Mouse (Mus musculus): ENCODE results near the gene Asphd2. TPM values are rescaled to one million over a fixed set of nuclear protein-coding genes. Genes with fewer than 3 reads are reported as not detected.

Gene Asphd2
- polyA plus RNA-seq (2012; rRNA removed; ENCODE audit: low replicate concordance): 2.1 and 12.5 TPM in 2 replicates

DNA sequence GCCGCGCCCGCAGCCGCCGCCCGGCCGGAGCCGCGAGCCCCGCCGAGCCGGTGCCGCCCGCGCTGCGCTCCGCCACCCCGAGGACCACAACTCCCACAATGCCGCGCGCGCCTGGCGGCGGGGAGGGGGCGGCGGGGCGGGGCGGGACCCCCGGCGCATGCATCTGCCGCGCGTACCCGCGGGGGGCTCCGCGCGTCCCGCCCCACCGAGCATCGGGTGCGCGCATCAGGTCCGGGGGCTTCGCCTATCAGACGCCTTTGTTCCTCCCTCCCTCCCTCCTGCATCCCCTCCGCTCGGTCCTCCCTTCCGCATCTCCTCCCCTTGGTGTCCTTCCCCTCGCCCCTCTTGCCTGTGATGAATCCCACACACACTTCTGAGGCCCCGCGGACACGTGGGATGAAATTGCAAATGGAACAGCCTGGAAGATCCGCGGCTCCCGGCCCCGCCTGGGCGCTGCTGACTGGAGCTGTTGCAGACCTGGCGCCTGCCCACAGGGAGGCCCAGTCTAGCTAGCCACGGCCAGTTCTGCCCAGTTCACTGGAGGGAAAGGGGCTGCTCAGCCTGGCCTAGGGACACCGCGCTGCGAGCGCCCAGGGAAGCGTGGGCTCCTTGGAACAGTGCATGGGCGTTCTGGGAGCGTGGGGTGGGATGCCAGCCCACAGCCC lies at the start of gene Asphd2:
Asphd2 (minus strand) TSS at position 88 of the 665 bp plus-strand sequence.

DNA sequence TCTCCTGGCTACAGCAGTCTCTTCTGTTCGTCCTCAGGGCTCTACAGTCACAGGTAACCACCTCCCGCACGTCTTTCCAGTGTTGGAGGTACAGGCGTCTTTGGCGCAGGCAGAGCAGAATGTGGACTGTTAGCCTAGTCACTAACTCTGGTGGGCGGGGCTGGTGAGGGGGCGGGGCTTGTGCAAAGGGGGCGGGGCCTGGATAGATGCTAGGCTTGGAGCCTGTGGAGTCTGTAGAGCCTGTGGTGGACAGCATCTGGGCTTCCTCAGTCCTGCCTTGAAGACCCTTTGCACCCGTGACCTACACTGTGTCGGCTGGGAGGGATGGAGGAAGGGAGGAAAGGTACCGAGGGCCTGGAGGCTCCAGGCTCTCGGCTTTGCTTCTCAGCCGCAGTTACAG lies 38.8 kb downstream of the Asphd2 start, which contains the start of gene Gm6583:
Gm6583 (minus strand) TSS at position 124 of the 400 bp plus-strand sequence.

DNA sequence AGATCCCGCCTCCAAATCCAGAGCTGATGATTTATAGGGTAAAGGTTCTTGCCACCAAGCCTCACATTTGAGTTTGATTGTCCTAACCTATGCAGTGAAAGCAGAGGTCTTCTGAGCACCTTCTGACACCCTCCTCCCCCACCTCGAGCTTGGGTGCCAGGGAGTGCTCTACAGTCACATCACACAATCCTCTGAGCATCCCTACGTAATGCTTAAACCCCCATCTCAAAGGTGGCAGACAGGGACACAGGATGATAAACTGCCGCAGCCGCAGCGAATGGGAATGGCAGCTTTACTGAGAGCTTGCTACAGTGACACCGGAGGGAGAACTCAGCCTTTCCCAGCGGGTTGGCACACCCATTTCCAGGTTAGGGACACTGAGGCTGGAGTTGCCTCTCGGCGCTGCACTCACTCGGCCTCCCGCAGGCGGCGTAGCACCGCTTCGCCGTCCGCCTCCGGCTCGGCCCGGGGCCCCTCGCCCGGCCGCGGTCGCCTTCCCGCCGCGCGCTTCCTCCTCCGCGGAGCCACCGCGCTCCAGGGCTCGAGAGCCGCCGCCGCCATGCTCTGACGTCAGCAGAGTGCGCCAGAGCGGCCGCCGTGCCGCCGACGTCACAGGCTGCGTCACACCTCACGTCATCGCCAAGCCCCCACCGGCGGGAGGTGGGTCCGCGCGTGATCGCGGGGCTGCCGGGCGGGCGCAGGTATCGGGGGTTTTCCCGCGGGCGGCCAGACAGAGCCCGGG lies 52.0 kb downstream of the Asphd2 start, which contains the start of the genes Srrd and Hps4:
Srrd (minus strand) TSS at position 578 of the 742 bp plus-strand sequence.
Hps4 (plus strand) TSS at position 621 of the 742 bp plus-strand sequence.

Other genes starting within 250 kb of the Asphd2 start
- 0.47 and 1.9 TPM in 2 replicates for gene Cryba4, start 142.3 kb downstream of the Asphd2 start, polyA plus RNA-seq (2012; rRNA removed; ENCODE audit: low replicate concordance)
- gene Crybb1, start 139.1 kb downstream of the Asphd2 start, polyA plus RNA-seq (2012; rRNA removed; ENCODE audit: low replicate concordance): 0.19 TPM in 1 of 2 replicates, not detected in the other
- 65.2 and 82.0 TPM in 2 replicates for gene Tpst2, start 118.2 kb downstream of the Asphd2 start, polyA plus RNA-seq (2012; rRNA removed; ENCODE audit: low replicate concordance)
- gene Tfip11, start 68.5 kb downstream of the Asphd2 start, polyA plus RNA-seq (2012; rRNA removed; ENCODE audit: low replicate concordance): 26.3 and 38.1 TPM in 2 replicates
- 44.5 and 62.0 TPM in 2 replicates for gene Srrd, start 51.8 kb downstream of the Asphd2 start, polyA plus RNA-seq (2012; rRNA removed; ENCODE audit: low replicate concordance)
- gene Hps4, start 51.8 kb downstream of the Asphd2 start, polyA plus RNA-seq (2012; rRNA removed; ENCODE audit: low replicate concordance): 31.7 and 49.3 TPM in 2 replicates
- not detected in 2 replicates for gene Gm6583, start 38.8 kb downstream of the Asphd2 start, polyA plus RNA-seq (2012; rRNA removed; ENCODE audit: low replicate concordance)
- gene Gm6588, start 54.6 kb upstream of the Asphd2 start, polyA plus RNA-seq (2012; rRNA removed; ENCODE audit: low replicate concordance): not detected in 2 replicates
- 0.10 and 2.2 TPM in 2 replicates for gene Sez6l, start 182.3 kb upstream of the Asphd2 start, polyA plus RNA-seq (2012; rRNA removed; ENCODE audit: low replicate concordance)